Mouse (Mus musculus) heart, embryonic 10.5 days (tissue): Measurements from ENCODE around the gene Tgfbr3l. TPM values are rescaled to one million over a fixed set of nuclear protein-coding genes. Genes with fewer than 3 reads are reported as not detected.

ENCODE experiments used
- DNase-seq: peaks from one replicate; pipeline ENCODE4 v3.0.0-alpha.2; 2017; ENCODE audit warnings: low spot score
- H3K27ac ChIP-seq: fragments of 300-500 bp; sonication (generic); 2 replicates; pipeline ENCODE4 v1.5.1; 2016; ENCODE audit warnings: mild to moderate bottlenecking
- H3K27me3 ChIP-seq: fragments of 300-500 bp; sonication (generic); 2 replicates; pipeline ENCODE4 v1.6.1; 2016; ENCODE audit warnings: mild to moderate bottlenecking; ENCODE audit not compliant: poor library complexity, insufficient read depth, severe bottlenecking
- H3K36me3 ChIP-seq: fragments of 300-500 bp; sonication (generic); 2 replicates; pipeline ENCODE4 v1.6.1; 2016; ENCODE audit warnings: mild to moderate bottlenecking, moderate library complexity
- H3K4me1 ChIP-seq: fragments of 300-500 bp; sonication (generic); 2 replicates; pipeline ENCODE4 v1.6.1; 2016; ENCODE audit warnings: mild to moderate bottlenecking
- H3K4me3 ChIP-seq: fragments of 300-500 bp; sonication (generic); 2 replicates; pipeline ENCODE4 v1.5.1; 2016; ENCODE audit warnings: mild to moderate bottlenecking, moderate library complexity
- H3K9me3 ChIP-seq: fragments of 300-500 bp; sonication (generic); 2 replicates; pipeline ENCODE4 v1.6.1; 2016; ENCODE audit warnings: mild to moderate bottlenecking, moderate library complexity
- WGBS: fragments of 180-500 bp; shearing (Covaris S2); methylation state at CpG from one replicate; pipeline ENCODE4 v1.1.7; 2016; 5-methylcytosine and 5-hydroxymethylcytosine counted together
- polyA plus RNA-seq: library from polyadenylated mRNA; unstranded; fragments of >200 nt; fragmentation: Nextera tagmentation; extraction: Ambion mirVana; gene quantifications from 2 replicates; pipeline ENCODE4 v1.2.1, GENCODE M21; 2016

Tgfbr3l gene
- polyA plus RNA-seq = 2.4 and 2.5 TPM in 2 replicates

DNA sequence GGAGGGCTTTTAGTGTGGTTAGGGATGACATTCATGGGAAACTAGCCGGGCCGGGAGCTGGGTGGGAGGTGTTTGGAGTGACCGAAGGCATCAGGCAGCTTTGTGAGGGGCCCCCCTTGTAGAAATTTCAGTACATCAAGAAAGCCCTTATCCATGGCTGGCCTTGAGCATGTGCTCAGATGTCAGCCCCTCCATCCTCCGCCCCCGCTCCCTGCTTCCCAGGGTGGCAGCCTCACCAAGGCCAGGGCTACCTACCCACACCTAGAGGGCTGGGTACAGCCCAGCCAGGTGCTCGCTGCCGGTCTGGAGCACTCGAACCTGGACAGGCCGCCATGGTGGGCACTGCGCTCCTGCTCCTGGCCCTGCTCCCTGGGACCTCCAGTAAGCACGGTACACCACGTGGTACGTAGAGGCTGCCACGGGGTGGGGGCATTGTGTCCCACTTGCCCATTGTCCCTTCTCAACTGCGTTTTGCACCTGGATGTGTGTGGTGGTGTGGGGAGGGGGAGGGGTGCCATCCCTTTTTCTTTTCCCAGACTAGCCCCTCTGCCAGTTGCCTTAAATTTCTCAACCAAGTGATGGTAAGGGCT lies at the start of gene Tgfbr3l:
Gene Tgfbr3l, plus strand, starts transcription at position 264 of the 590 bp plus-strand sequence.
- Histone ChIP-seq H3K4me1 (peaks cover 34% of the 10 kb centered on the region), H3K27me3 (no peaks in the 10 kb centered on the region), H3K27ac (peak within 1 kb of the TSS; percentile 81), H3K4me3 (peak within 1 kb of the TSS; percentile 45), H3K9me3 (no peaks in the 10 kb centered on the region), H3K36me3 (peaks cover 52% of the 10 kb centered on the region)
- no peak for DNase-seq
- WGBS = 86% methylated on average over 15 of the region's 15 CpGs

DNA sequence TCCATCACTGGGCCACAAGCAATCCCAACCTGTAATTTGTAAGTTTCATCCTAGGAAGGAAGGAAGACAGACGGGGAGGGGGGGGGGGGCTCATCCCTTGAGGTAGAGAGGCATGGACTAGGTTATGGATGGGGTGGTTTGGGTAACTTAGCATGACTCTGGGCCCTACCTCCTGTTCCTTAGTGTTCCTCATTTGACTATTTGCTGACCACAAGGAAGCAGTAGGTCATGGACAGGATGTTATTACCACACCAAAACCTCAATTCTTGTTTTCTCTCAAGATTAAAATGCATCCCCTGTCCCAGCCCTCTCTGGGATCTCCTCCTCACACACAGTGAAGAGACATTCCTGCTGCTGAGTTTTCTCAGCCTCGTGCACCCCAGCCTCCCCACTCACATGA lies 46.7 kb upstream of the Tgfbr3l start:
- Histone ChIP-seq H3K36me3 (peaks cover 3% of the 10 kb centered on the region; the same call in 1 of the 2 replicates), H3K27ac (no peak overlapping the region), H3K27me3 (peaks cover 47% of the 10 kb centered on the region), H3K9me3 (no peaks in the 10 kb centered on the region), H3K4me1 (peaks cover 11% of the 10 kb centered on the region), H3K4me3 (no peak overlapping the region)
- 59% methylated on average over 2 of the region's 2 CpGs for WGBS
- DNase-seq = no peak

- H3K27ac ChIP-seq = no peak overlapping the region; the same call in 1 of the 2 replicates
- H3K27me3 ChIP-seq = peaks cover 79% of the 10 kb centered on the region
- H3K4me1 ChIP-seq = peaks cover 20% of the 10 kb centered on the region
- WGBS = 9% methylated on average over 38 of the region's 38 CpGs
- H3K36me3 ChIP-seq = no peaks in the 10 kb centered on the region
- no peak for DNase-seq
- H3K4me3 ChIP-seq = peak overlapping the region; percentile 48
- no peaks in the 10 kb centered on the region for H3K9me3 ChIP-seq
Measured at GRCm38 (mm10) chr8:4205246-4206123, 42.5 kb upstream of the Tgfbr3l start.

DNA sequence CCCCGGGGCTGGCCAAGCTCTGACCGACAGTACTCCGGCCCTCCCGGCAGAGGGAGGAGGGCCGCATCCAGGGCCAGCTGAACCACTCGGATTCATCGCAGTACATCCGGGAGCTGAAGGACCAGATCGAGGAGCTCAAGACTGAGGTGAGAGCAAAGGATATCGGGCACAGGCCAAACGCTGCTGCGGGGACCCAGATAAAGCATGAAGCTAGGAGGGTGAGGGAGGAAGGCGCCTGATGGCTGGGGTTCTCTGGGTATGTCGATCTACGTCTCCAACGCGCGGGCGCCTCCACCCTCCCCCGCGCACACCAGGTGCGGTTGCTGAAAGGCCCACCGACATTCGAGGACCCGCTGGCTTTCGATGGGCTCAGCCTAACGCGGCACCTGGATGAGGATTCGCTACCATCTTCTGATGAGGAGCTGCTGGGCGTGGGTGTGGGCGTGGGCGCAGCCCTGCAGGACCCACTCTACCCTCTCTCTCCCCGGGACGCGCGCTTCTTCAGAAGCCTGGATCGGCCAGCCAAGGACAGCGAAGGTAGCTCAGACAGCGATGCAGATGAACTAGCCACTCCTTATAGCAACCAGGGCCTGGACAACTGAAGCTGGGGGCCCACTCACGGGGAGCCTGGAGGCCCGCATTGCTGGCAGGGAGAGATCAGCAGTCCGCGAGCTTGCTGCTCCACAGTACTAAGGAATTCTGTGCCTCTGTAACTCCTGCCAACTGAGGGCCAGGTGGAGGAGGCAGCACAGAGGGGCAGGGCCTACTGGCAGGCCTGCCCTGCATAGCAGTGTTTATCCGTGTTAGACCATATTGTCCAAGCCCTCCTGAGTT lies 41.6 kb upstream of the Tgfbr3l start:
- Histone ChIP-seq H3K36me3 (no peaks in the 10 kb centered on the region), H3K27me3 (peaks cover 88% of the 10 kb centered on the region), H3K27ac (no peak overlapping the region; the same call in 1 of the 2 replicates), H3K9me3 (no peaks in the 10 kb centered on the region), H3K4me1 (peaks cover 20% of the 10 kb centered on the region), H3K4me3 (peak overlapping the region; percentile 48)
- WGBS = 6% methylated on average over 36 of the region's 44 CpGs
- no peak for DNase-seq

GRCm38 (mm10) chr8:4207016-4207350 lies 41.0 kb upstream of the Tgfbr3l start:
- Histone ChIP-seq H3K4me1 (peaks cover 20% of the 10 kb centered on the region), H3K27ac (no peak overlapping the region), H3K36me3 (no peaks in the 10 kb centered on the region), H3K9me3 (no peaks in the 10 kb centered on the region), H3K4me3 (no peak overlapping the region), H3K27me3 (peaks cover 88% of the 10 kb centered on the region)
- 43% methylated on average over 2 of the region's 2 CpGs for WGBS
- DNase-seq = no peak

DNA sequence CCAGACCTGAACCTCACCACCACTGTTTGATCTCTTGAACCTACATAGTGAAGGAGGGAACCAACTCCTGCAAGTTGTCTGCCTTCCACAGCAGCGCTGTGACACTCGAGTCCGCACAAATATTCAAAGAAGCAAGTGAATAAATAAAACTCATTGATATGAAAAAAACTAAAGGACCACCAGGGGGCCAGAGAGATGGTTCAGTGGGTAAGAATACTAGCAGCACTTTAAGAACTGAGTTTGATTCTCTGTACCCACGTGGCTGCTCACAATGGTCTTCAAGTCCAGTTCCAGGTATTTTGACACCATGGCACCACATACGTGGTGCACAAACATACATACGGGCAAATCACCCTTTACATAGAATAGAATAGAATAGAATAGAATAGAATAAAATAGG lies 36.9 kb upstream of the Tgfbr3l start:
- peaks cover 35% of the 10 kb centered on the region for H3K4me1 ChIP-seq
- H3K9me3 ChIP-seq = no peaks in the 10 kb centered on the region
- 75% methylated on average over 6 of the region's 6 CpGs for WGBS
- peaks cover 90% of the 10 kb centered on the region for H3K27me3 ChIP-seq
- H3K36me3 ChIP-seq = no peaks in the 10 kb centered on the region
- H3K27ac ChIP-seq = no peak overlapping the region
- no peak for DNase-seq
- H3K4me3 ChIP-seq = no peak overlapping the region

DNA sequence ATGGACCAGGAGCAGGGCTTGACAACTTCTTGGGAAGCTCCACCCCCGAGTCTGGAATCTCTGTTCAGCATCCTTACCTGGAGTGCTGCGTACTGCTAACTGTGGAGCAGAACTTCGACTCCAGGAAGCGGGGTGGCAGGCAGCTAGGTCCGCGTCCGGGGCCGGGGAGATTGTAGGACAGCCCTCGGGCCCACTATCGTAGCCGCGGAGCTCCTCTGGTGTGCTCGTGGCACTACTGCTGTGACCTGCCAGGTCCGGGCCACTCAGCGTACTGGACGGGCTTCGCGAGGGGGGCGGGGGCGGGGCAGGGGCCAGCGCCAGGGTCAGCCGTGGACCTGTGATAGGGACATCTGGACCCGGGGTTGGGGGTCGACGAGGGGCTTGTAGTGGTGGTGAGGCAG lies 35.2 kb upstream of the Tgfbr3l start:
- peaks cover 90% of the 10 kb centered on the region for H3K27me3 ChIP-seq
- WGBS = under 1% methylated on average over 24 of the region's 25 CpGs
- H3K27ac ChIP-seq = peak overlapping the region; percentile 64; the same call in 1 of the 2 replicates
- H3K4me3 ChIP-seq = peak overlapping the region; percentile 57
- no peaks in the 10 kb centered on the region for H3K9me3 ChIP-seq
- H3K4me1 ChIP-seq = peaks cover 37% of the 10 kb centered on the region
- H3K36me3 ChIP-seq = no peaks in the 10 kb centered on the region
- no peak for DNase-seq

DNA sequence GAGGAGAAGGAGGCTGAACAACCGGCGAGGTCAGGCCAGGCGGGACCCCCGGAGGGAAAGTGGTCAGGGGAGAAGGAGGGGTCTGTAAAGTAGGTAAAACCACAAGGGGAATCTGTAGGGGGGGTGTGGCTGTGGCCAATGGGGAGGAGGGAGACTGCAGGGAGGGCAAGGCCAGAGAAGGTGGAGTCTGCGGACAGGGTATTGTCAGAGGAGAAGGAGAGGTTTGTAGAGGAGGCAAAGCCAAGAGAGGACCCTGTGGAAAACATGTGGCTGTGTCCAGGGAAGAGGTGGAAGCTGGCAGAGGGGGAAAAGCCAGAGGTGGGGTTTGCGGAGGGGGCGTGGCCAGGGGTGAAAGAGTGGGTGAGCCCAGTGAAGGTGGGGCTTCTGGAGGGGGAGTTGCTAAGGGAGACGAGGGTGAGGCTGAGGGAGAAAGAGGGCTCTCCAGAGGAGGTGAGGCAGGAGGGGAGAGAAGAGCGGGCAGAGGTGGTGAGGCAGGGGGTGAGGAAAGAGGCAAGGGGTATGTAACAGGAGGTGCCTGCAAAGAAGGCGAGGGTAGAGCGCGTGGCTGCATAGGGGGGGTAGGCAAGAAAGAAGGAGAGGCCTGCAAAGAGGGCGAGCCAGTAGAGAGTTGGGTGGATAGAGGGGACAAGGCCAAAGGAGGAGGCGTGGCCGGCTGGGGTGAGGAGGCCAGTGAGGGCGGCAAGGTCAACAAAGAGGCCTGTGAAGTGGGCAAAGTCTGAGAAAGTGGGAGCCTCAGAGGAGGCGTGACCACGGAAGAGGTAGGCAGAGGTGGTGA lies 34.6 kb upstream of the Tgfbr3l start:
- DNase-seq = no peak
- Histone ChIP-seq H3K27ac (peak overlapping the region; percentile 64), H3K27me3 (peaks cover 90% of the 10 kb centered on the region), H3K4me3 (peak overlapping the region; percentile 57), H3K4me1 (peaks cover 37% of the 10 kb centered on the region), H3K36me3 (no peaks in the 10 kb centered on the region), H3K9me3 (no peaks in the 10 kb centered on the region)
- WGBS = 1% methylated on average over 18 of the region's 18 CpGs

DNA sequence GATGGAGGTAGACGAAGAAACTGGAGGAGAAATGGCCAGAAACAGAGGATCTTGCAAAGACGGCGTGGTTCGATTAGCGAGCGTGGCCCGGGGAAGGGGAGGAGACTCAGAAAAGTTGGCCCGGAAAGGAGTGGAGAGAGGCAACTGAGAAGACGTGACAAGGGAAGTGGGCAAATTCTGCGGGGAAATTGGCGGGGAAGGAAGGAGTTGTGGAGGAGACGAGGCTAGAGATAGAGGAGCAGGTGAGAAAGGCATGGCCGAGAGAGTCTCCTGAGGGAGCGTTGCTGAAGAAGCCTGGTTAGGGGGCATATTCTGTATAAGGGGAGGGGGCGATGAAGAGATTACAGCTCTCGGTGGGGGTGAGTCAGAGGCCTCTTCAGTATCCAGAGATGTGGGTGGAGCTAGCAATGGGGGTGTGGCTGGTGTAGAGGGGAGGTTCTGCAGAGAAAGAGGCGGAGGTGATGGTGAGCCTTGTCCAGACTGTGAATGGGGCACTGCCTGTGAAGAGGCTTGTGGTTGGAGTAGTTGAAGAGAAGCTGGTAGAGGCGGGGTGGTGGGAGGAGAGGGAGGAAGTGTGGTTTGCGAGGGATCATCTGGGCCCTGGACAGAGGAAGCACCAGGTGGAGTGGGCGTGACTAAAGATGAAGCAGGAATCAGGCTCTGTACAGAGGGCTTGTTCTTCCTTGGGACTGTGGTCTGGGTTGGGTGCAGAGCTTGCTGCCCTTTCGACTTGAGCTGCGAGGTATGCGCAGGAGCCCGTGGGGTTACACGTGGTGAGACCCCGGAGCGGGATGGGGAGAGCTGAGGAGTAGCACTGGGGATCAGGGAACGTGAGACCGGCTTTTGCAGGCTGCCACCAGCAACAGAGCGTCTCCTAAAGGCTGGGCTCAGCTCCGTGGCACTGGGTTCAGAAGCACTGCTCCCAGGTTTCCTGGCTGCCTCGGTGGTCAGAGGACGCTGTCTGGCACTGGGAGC lies 33.7 kb upstream of the Tgfbr3l start:
- Histone ChIP-seq H3K4me1 (peaks cover 37% of the 10 kb centered on the region), H3K27me3 (peaks cover 90% of the 10 kb centered on the region), H3K36me3 (no peaks in the 10 kb centered on the region), H3K4me3 (peak overlapping the region; percentile 57), H3K9me3 (no peaks in the 10 kb centered on the region), H3K27ac (peak overlapping the region; percentile 64)
- peak; percentile 86 for DNase-seq
- WGBS = 5% methylated on average over 33 of the region's 33 CpGs

- peak overlapping the region; percentile 48; the same call in 1 of the 2 replicates for H3K27ac ChIP-seq
- peaks cover 37% of the 10 kb centered on the region for H3K4me1 ChIP-seq
- H3K9me3 ChIP-seq = no peaks in the 10 kb centered on the region
- H3K36me3 ChIP-seq = no peaks in the 10 kb centered on the region
- H3K27me3 ChIP-seq = peaks cover 82% of the 10 kb centered on the region
- no peak for DNase-seq
- WGBS = 7% methylated on average over 18 of the region's 18 CpGs
- H3K4me3 ChIP-seq = peak overlapping the region; percentile 65
Measured at GRCm38 (mm10) chr8:4216296-4216695, 31.7 kb upstream of the Tgfbr3l start.

DNA sequence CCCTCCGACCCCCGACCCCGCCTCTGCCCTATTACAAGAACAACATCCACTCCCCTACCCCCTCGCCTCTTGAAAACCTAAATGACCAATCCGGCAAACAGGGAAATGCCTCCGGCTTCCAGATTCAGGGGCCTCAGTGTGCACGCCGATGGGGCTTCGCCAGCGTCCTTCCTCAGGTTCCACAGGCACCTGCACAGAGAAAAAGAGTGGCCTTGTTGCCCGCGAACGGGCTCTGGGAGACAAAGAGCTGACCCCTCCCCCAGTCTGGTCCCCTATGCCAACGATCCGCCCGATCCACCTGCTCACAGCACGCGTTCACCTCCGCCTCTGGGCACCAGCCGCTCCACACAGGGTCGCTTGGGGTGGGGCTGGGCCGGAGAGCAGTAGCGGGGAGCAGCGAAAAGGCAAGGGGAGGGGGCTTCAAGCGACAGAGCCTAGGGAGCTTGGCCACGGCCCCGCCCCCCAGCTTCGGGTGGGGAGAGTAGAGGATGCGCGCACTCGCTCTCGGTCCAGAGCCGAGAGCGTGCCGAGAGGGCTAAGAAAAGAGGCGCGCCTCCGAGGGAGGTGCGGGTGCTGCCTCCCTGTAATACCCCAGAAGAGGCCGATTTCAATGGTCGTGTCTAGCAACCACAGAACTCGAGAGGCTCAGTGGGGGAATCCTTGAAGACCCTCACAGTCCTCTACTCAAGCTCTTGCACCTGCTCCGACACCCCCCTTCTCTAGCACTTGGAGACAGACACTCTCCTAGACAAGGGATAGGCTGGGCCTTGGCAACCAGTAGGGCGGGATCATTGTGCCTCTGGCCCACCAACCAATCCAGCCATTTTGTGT lies 31.0 kb upstream of the Tgfbr3l start, which contains the start of gene Prr36:
Gene Prr36, minus strand, starts transcription at position 669 of the 831 bp plus-strand sequence.
- Histone ChIP-seq H3K9me3 (no peaks in the 10 kb centered on the region), H3K27me3 (peaks cover 75% of the 10 kb centered on the region), H3K27ac (peak within 1 kb of the TSS; percentile 48), H3K36me3 (no peaks in the 10 kb centered on the region), H3K4me1 (peaks cover 37% of the 10 kb centered on the region), H3K4me3 (peak within 1 kb of the TSS; percentile 65)
- WGBS = 3% methylated on average over 44 of the region's 44 CpGs
- DNase-seq = no peak
